8 mouse cellular contexts compared by ENCODE assay signal in genomic region chr4:136052534-136053246, GRCm38 (mm10). TPM values are rescaled to one million over a fixed set of nuclear protein-coding genes. Genes with fewer than 3 reads are reported as not detected.
DNase-seq lines count a peak whose midpoint lies in the region; ATAC-seq and TF ChIP-seq lines count a peak whose summit lies in the region.

No protein-coding gene starts in this region.

- WGBS in kidney, postnatal 0 days = under 1% methylated on average over 50 of the region's 50 CpGs
- under 1% methylated on average over 45 of the region's 50 CpGs for WGBS in embryonic facial prominence, embryonic 14.5 days
- 0% methylated on average over 48 of the region's 50 CpGs for WGBS in hindbrain, embryonic 16.5 days
- WGBS in midbrain, embryonic 12.5 days = under 1% methylated on average over 50 of the region's 50 CpGs

- H3K27me3 ChIP-seq in kidney, postnatal 0 days (ENCODE audit: insufficient read depth, low read length) = no peaks in the 10 kb centered on the region
- no peaks in the 10 kb centered on the region for H3K27me3 ChIP-seq in embryonic facial prominence, embryonic 14.5 days (replicated peaks; ENCODE audit: control insufficient read depth, insufficient read depth, low read length)
- no peaks in the 10 kb centered on the region for H3K27me3 ChIP-seq in hindbrain, embryonic 16.5 days (replicated peaks; ENCODE audit: control insufficient read depth, insufficient read depth, low read length)
- no peaks in the 10 kb centered on the region for H3K27me3 ChIP-seq in midbrain, embryonic 12.5 days

- ATAC-seq in kidney, postnatal 0 days (replicated peaks; ENCODE audit: low FRiP score, low read depth) = peak; percentile 76
- peak; percentile 72 for ATAC-seq in embryonic facial prominence, embryonic 14.5 days (ENCODE audit: low read depth)
- ATAC-seq in hindbrain, embryonic 16.5 days = peak; percentile 92
- peak; percentile 80 for ATAC-seq in midbrain, embryonic 12.5 days (ENCODE audit: low FRiP score, low read depth)

- peak overlapping the region; percentile 94 for H3K4me3 ChIP-seq in kidney, postnatal 0 days (replicated peaks; ENCODE audit: low read depth, low read length)
- H3K4me3 ChIP-seq in ES-E14 (ENCODE audit: insufficient read depth in 1 of 2, low read depth in 1 of 2, low read length in 2 of 2, poor library complexity in 1 of 2, severe bottlenecking in 1 of 2) = peak overlapping the region; percentile 89 to 93
- peak overlapping the region; percentile 98 for H3K4me3 ChIP-seq in embryonic facial prominence, embryonic 14.5 days (ENCODE audit: low read depth, low read length)
- H3K4me3 ChIP-seq in hindbrain, embryonic 16.5 days (ENCODE audit: low read length) = peak overlapping the region; percentile 58
- peak overlapping the region; percentile 85 for H3K4me3 ChIP-seq in midbrain, embryonic 12.5 days

- TF ChIP-seq CTCF in kidney, postnatal 0 days (IDR thresholded peaks at IDR 0.05; ENCODE audit: low read depth) = no peak

- peak overlapping the region; percentile 89 for H3K4me2 ChIP-seq in kidney, postnatal 0 days (ENCODE audit: low read length)
- H3K4me2 ChIP-seq in embryonic facial prominence, embryonic 14.5 days (ENCODE audit: low read depth, low read length) = peak overlapping the region; percentile 85
- H3K4me2 ChIP-seq in hindbrain, embryonic 16.5 days (ENCODE audit: low read length) = peak overlapping the region; percentile 93
- H3K4me2 ChIP-seq in midbrain, embryonic 12.5 days (replicated peaks) = peak overlapping the region; percentile 76

- DNase-seq in kidney, postnatal 0 days (ENCODE audit: low spot score) = peak; percentile 57
- no peak for DNase-seq in kidney, postnatal 10 days
- DNase-seq in ES-E14 (ENCODE audit: low read depth, low spot score) = no peak
- peak; percentile 32 for DNase-seq in embryonic facial prominence, embryonic 14.5 days (ENCODE audit: low spot score)
- no peak for DNase-seq in cerebellum, postnatal 4 days (ENCODE audit: low spot score in 2 of 2)
- DNase-seq in retina, embryonic 14.5 days (ENCODE audit: low spot score) = no peak

- peaks cover 30% of the 10 kb centered on the region for H3K36me3 ChIP-seq in kidney, postnatal 0 days (ENCODE audit: insufficient read depth, low read length)
- H3K36me3 ChIP-seq in ES-E14 (ENCODE audit: control insufficient read depth, insufficient read depth, low read length, poor library complexity, severe bottlenecking) = peaks cover 41% of the 10 kb centered on the region
- H3K36me3 ChIP-seq in embryonic facial prominence, embryonic 14.5 days (ENCODE audit: control insufficient read depth, insufficient read depth, low read length) = peaks cover 45% of the 10 kb centered on the region
- H3K36me3 ChIP-seq in hindbrain, embryonic 16.5 days (ENCODE audit: control insufficient read depth, insufficient read depth, low read length) = peaks cover 30% of the 10 kb centered on the region
- peaks cover 43% of the 10 kb centered on the region for H3K36me3 ChIP-seq in midbrain, embryonic 12.5 days

- in situ Hi-C loops in ES-E14 (cut with MboI; ENCODE audit: low sequenced_read_pairs in 2 of 2, unreplicated experiment in 2 of 2) = no loop called here

- H3K9me3 ChIP-seq in kidney, postnatal 0 days (replicated peaks; ENCODE audit: low read length) = no peaks in the 10 kb centered on the region
- H3K9me3 ChIP-seq in ES-E14 (ENCODE audit: control insufficient read depth, insufficient read depth, low read depth, low read length) = no peaks in the 10 kb centered on the region
- H3K9me3 ChIP-seq in embryonic facial prominence, embryonic 14.5 days (ENCODE audit: control insufficient read depth, low read length) = no peaks in the 10 kb centered on the region
- no peaks in the 10 kb centered on the region for H3K9me3 ChIP-seq in hindbrain, embryonic 16.5 days (ENCODE audit: control insufficient read depth, low read length)
- no peaks in the 10 kb centered on the region for H3K9me3 ChIP-seq in midbrain, embryonic 12.5 days

- H3K4me1 ChIP-seq in kidney, postnatal 0 days (replicated peaks; ENCODE audit: insufficient read depth, low read length) = peaks cover 9% of the 10 kb centered on the region
- H3K4me1 ChIP-seq in ES-E14 (ENCODE audit: control insufficient read depth in 2 of 2, insufficient read depth in 2 of 2, low read length in 2 of 2, poor library complexity in 1 of 2) = peaks cover 0 to 12% of the 10 kb centered on the region in 2 experiments; a peak in 1 of 4 replicates
- 0 out of 2 replicates have a peak, but pooled peaks cover 8% of the 10 kb centered on the region for H3K4me1 ChIP-seq in embryonic facial prominence, embryonic 14.5 days (ENCODE audit: control insufficient read depth, insufficient read depth, low read length)
- H3K4me1 ChIP-seq in hindbrain, embryonic 16.5 days (ENCODE audit: control insufficient read depth, insufficient read depth, low read depth, low read length) = peaks cover 14% of the 10 kb centered on the region
- H3K4me1 ChIP-seq in midbrain, embryonic 12.5 days = peaks cover 17% of the 10 kb centered on the region

- H3K9ac ChIP-seq in kidney, postnatal 0 days (ENCODE audit: low read depth, low read length) = peak overlapping the region; percentile 97
- peak overlapping the region; percentile 97 for H3K9ac ChIP-seq in ES-E14 (ENCODE audit: insufficient read depth, low read depth, low read length, poor library complexity, severe bottlenecking)
- peak overlapping the region; percentile 99 for H3K9ac ChIP-seq in embryonic facial prominence, embryonic 14.5 days (ENCODE audit: low read depth, low read length)
- peak overlapping the region; percentile 79 for H3K9ac ChIP-seq in hindbrain, embryonic 16.5 days (ENCODE audit: low read depth, low read length)
- peak overlapping the region; percentile 97 for H3K9ac ChIP-seq in midbrain, embryonic 12.5 days (replicated peaks)

- peak overlapping the region; percentile 94 for H3K27ac ChIP-seq in kidney, postnatal 0 days
- peak overlapping the region; percentile 79 for H3K27ac ChIP-seq in ES-E14 (ENCODE audit: insufficient read depth, low read depth, low read length, poor library complexity, severe bottlenecking)
- H3K27ac ChIP-seq in embryonic facial prominence, embryonic 14.5 days (replicated peaks; ENCODE audit: low read depth, low read length) = peak overlapping the region; percentile 94
- H3K27ac ChIP-seq in hindbrain, embryonic 16.5 days (ENCODE audit: low read depth, low read length) = peak overlapping the region; percentile 74
- peak overlapping the region; percentile 94 for H3K27ac ChIP-seq in midbrain, embryonic 12.5 days (replicated peaks)

TF ChIP-seq in ES-E14, 5 proteins besides CTCF, POLR2A, EP300 and RAD21:
- TF ChIP-seq CHD2 (IDR thresholded peaks at IDR 0.05; ENCODE audit: low read depth, low read length) = no peak
- no peak for TF ChIP-seq MAFK (IDR thresholded peaks at IDR 0.05; ENCODE audit: insufficient read depth, low read depth, low read length)
- no peak for TF ChIP-seq HCFC1 (IDR thresholded peaks at IDR 0.05; ENCODE audit: borderline replicate concordance, insufficient read depth, low read length)
- TF ChIP-seq ZC3H11A (IDR thresholded peaks at IDR 0.05; ENCODE audit: borderline replicate concordance, low read depth, low read length) = no peak
- no peak for TF ChIP-seq ZNF384 (IDR thresholded peaks at IDR 0.05; ENCODE audit: low read depth, low read length)
TF ChIP-seq in ES-E14: peak in this region for 0.

RNA-seq across cellular contexts. Expression of gene Rpl11, which starts 0.5 kb away (rescaled TPM):
- 490 and 535 TPM in 2 replicates for polyA plus RNA-seq in kidney, postnatal 0 days (2015; fragmentation: Nextera tagmentation; extraction: Ambion mirVana)
- total RNA-seq in ES-E14 (2012; rRNA removed) = 1,283 and 1,442 TPM in 2 replicates
- polyA plus RNA-seq in embryonic facial prominence, embryonic 14.5 days (2014; fragmentation: Nextera tagmentation; extraction: Ambion mirVana) = 528 and 551 TPM in 2 replicates
- polyA plus RNA-seq in hindbrain, embryonic 16.5 days (2015; fragmentation: Nextera tagmentation; extraction: Ambion mirVana) = 233 and 244 TPM in 2 replicates
- polyA plus RNA-seq in midbrain, embryonic 12.5 days (2016; fragmentation: Nextera tagmentation; extraction: Ambion mirVana) = 294 and 304 TPM in 2 replicates

RNA-seq across cellular contexts. Expression of gene Eloa, which starts 31.1 kb away (rescaled TPM):
- 29.1 and 30.9 TPM in 2 replicates for polyA plus RNA-seq in kidney, postnatal 0 days (2015; fragmentation: Nextera tagmentation; extraction: Ambion mirVana)
- total RNA-seq in ES-E14 (2012; rRNA removed) = 14.0 and 21.4 TPM in 2 replicates
- 47.2 and 48.0 TPM in 2 replicates for polyA plus RNA-seq in embryonic facial prominence, embryonic 14.5 days (2014; fragmentation: Nextera tagmentation; extraction: Ambion mirVana)
- 25.0 and 27.1 TPM in 2 replicates for polyA plus RNA-seq in hindbrain, embryonic 16.5 days (2015; fragmentation: Nextera tagmentation; extraction: Ambion mirVana)
- 34.2 and 36.1 TPM in 2 replicates for polyA plus RNA-seq in midbrain, embryonic 12.5 days (2016; fragmentation: Nextera tagmentation; extraction: Ambion mirVana)

Comparison
In these comparisons a context has a peak if more than half of its experiments do, and no peak if none do; other contexts are left out.
1. DNase-seq: peak in kidney, postnatal 0 days (single experiment) and embryonic facial prominence, embryonic 14.5 days (single experiment); none in kidney, postnatal 10 days (single experiment), ES-E14 (single experiment), cerebellum, postnatal 4 days (0 of 2) and retina, embryonic 14.5 days (single experiment).
2. Peak in every context shown above with its lines, with median percentiles within 50 percentile points of each other: ATAC-seq, H3K27ac ChIP-seq, H3K4me2 ChIP-seq, H3K4me3 ChIP-seq and H3K9ac ChIP-seq.